Mouse (Mus musculus) liver, embryonic 11.5 days (tissue): ENCODE measurements around the gene Dmxl2. TPM values are rescaled to one million over a fixed set of nuclear protein-coding genes. Genes with fewer than 3 reads are reported as not detected.

ENCODE experiments used
- ATAC-seq: fragments of 200-750 bp; cut with Nextera tagmentation; replicated peaks from 2 replicates; pipeline ENCODE4 v1.8.0; 2017; ENCODE audit warnings: moderate number of reproducible peaks, mild to moderate bottlenecking, moderate TSS enrichment, moderate library complexity; ENCODE audit not compliant: low FRiP score
- DNase-seq: peaks from one replicate; pipeline ENCODE4 v3.0.0-alpha.2; 2017; ENCODE audit warnings: low spot score
- H3K27ac ChIP-seq: fragments of 300-500 bp; sonication (generic); 2 replicates; pipeline ENCODE4 v1.5.1; 2014; ENCODE audit warnings: mild to moderate bottlenecking, low read depth, low read length, control low read depth
- H3K27me3 ChIP-seq: fragments of 300-500 bp; sonication (generic); replicated peaks from 2 replicates; pipeline ENCODE4 v1.6.1; 2014; ENCODE audit warnings: low read length, mixed read lengths; ENCODE audit not compliant: control insufficient read depth, insufficient read depth
- H3K36me3 ChIP-seq: fragments of 300-500 bp; sonication (generic); 2 replicates; pipeline ENCODE4 v1.6.1; 2014; ENCODE audit warnings: mild to moderate bottlenecking, low read length, moderate library complexity, mixed read lengths; ENCODE audit not compliant: control insufficient read depth, insufficient read depth
- H3K4me1 ChIP-seq: fragments of 300-500 bp; sonication (generic); replicated peaks from 2 replicates; pipeline ENCODE4 v1.6.1; 2014; ENCODE audit warnings: low read length, mixed read lengths; ENCODE audit not compliant: control insufficient read depth, insufficient read depth
- H3K4me2 ChIP-seq: fragments of 300-500 bp; sonication (generic); 2 replicates; pipeline ENCODE4 v1.6.1; 2014; ENCODE audit warnings: mild to moderate bottlenecking, control low read depth, moderate library complexity
- H3K4me3 ChIP-seq: fragments of 300-500 bp; sonication (generic); 2 replicates; pipeline ENCODE4 v1.5.1; 2014; ENCODE audit warnings: low read depth, low read length, control low read depth
- H3K9ac ChIP-seq: fragments of 300-500 bp; sonication (generic); 2 replicates; pipeline ENCODE4 v1.6.1; 2014; ENCODE audit warnings: low read depth, low read length, control low read depth
- H3K9me3 ChIP-seq: fragments of 300-500 bp; sonication (generic); 2 replicates; pipeline ENCODE4 v1.6.1; 2016; ENCODE audit warnings: low read length, inconsistent platforms, mixed read lengths; ENCODE audit not compliant: control insufficient read depth
- WGBS: fragments of 180-500 bp; shearing (Covaris S2); extraction: QIAGEN DNeasy Blood & Tissue Kit; methylation state at CpG from one replicate; pipeline ENCODE4 v1.1.7; 2014; 5-methylcytosine and 5-hydroxymethylcytosine counted together
- polyA plus RNA-seq: library from polyadenylated mRNA; unstranded; fragments of >200 nt; fragmentation: Nextera tagmentation; extraction: Ambion mirVana; gene quantifications from 2 replicates; pipeline ENCODE4 v1.2.1, GENCODE M21; 2014

Dmxl2 gene
- polyA plus RNA-seq, 1 experiment from 2014 or later, result 2.5 TPM

GRCm38 (mm10) chr9:54520286-54520685 lies 18.9 kb upstream of the Dmxl2 start:
- Histone ChIP-seq H3K4me1 (no peaks in the 10 kb centered on the region), H3K9ac (no peak overlapping the region), H3K36me3 (no peaks in the 10 kb centered on the region), H3K4me2 (no peak overlapping the region), H3K4me3 (no peak overlapping the region), H3K27me3 (no peaks in the 10 kb centered on the region), H3K9me3 (no peaks in the 10 kb centered on the region), H3K27ac (no peak overlapping the region)
- WGBS, result 75% methylated on average over 4 of the region's 4 CpGs
- no peak for DNase-seq
- no peak for ATAC-seq

- DNase-seq (no peak), ATAC-seq (no peak)
- Histone ChIP-seq H3K9me3 (no peaks in the 10 kb centered on the region), H3K4me3 (no peak overlapping the region), H3K27me3 (no peaks in the 10 kb centered on the region), H3K27ac (no peak overlapping the region), H3K9ac (no peak overlapping the region), H3K4me2 (no peak overlapping the region), H3K4me1 (no peaks in the 10 kb centered on the region), H3K36me3 (no peaks in the 10 kb centered on the region)
- WGBS, result 65% methylated on average over 7 of the region's 7 CpGs
These were observed 17.5 kb upstream of the Dmxl2 start for GRCm38 (mm10) chr9:54518921-54519320.

GRCm38 (mm10) chr9:54515991-54516390 lies 14.6 kb upstream of the Dmxl2 start:
- Histone ChIP-seq H3K36me3 (no peaks in the 10 kb centered on the region), H3K4me2 (no peak overlapping the region), H3K9me3 (no peaks in the 10 kb centered on the region), H3K27ac (no peak overlapping the region), H3K4me3 (no peak overlapping the region), H3K27me3 (no peaks in the 10 kb centered on the region), H3K4me1 (no peaks in the 10 kb centered on the region), H3K9ac (no peak overlapping the region)
- ATAC-seq (no peak), DNase-seq (no peak)
- WGBS, result 82% methylated on average over 2 of the region's 2 CpGs

- Histone ChIP-seq H3K36me3 (no peaks in the 10 kb centered on the region), H3K27ac (no peak overlapping the region), H3K4me1 (no peaks in the 10 kb centered on the region; the same call in 1 of the 2 replicates), H3K27me3 (peaks cover 20% of the 10 kb centered on the region), H3K9ac (no peak overlapping the region), H3K4me3 (no peak overlapping the region), H3K9me3 (no peaks in the 10 kb centered on the region), H3K4me2 (peak overlapping the region; percentile 97)
- ATAC-seq (no peak), DNase-seq (no peak)
- 22% methylated on average over 12 of the region's 12 CpGs for WGBS
These were observed 1.4 kb upstream of the Dmxl2 start for GRCm38 (mm10) chr9:54502873-54503272.

GRCm38 (mm10) chr9:54502111-54502495 lies 677 bp upstream of the Dmxl2 start:
- H3K4me3 ChIP-seq, result peak overlapping the region; percentile 82
- no peaks in the 10 kb centered on the region for H3K36me3 ChIP-seq
- 9% methylated on average over 13 of the region's 13 CpGs for WGBS
- peak overlapping the region; percentile 97 for H3K4me2 ChIP-seq
- H3K27ac ChIP-seq, result no peak overlapping the region
- H3K4me1 ChIP-seq, result no peaks in the 10 kb centered on the region; the same call in 1 of the 2 replicates
- DNase-seq (no peak), ATAC-seq (0 out of 2 replicates have a peak, but pooled peaks have one; percentile 5)
- H3K9ac ChIP-seq, result no peak overlapping the region
- peaks cover 20% of the 10 kb centered on the region for H3K27me3 ChIP-seq
- H3K9me3 ChIP-seq, result no peaks in the 10 kb centered on the region

- ATAC-seq (no peak), DNase-seq (peak; percentile 70)
These were observed 484 bp downstream of the Dmxl2 start for GRCm38 (mm10) chr9:54500832-54501452.

GRCm38 (mm10) chr9:54499791-54500190 lies 1.6 kb downstream of the Dmxl2 start:
- Histone ChIP-seq H3K9me3 (no peaks in the 10 kb centered on the region), H3K27ac (no peak overlapping the region), H3K9ac (no peak overlapping the region), H3K27me3 (peaks cover 20% of the 10 kb centered on the region), H3K4me1 (no peaks in the 10 kb centered on the region; the same call in 1 of the 2 replicates), H3K4me2 (no peak overlapping the region), H3K36me3 (no peaks in the 10 kb centered on the region), H3K4me3 (no peak overlapping the region)
- no peak for DNase-seq
- no peak for ATAC-seq
- 82% methylated on average over 3 of the region's 3 CpGs for WGBS

More at GRCm38 (mm10) chr9:54500832-54501452, 484 bp downstream of the Dmxl2 start:
- H3K4me2 ChIP-seq, result peak overlapping the region; percentile 97
- no peaks in the 10 kb centered on the region; the same call in 1 of the 2 replicates for H3K4me1 ChIP-seq
- H3K4me3 ChIP-seq, result peak overlapping the region; percentile 82
- peak overlapping the region; percentile 72 for H3K9ac ChIP-seq
- WGBS, result under 1% methylated on average over 42 of the region's 43 CpGs
- no peaks in the 10 kb centered on the region for H3K9me3 ChIP-seq
- H3K36me3 ChIP-seq, result no peaks in the 10 kb centered on the region
- H3K27ac ChIP-seq, result no peak overlapping the region
- H3K27me3 ChIP-seq, result peaks cover 20% of the 10 kb centered on the region

GRCm38 (mm10) chr9:54499291-54499690 lies 2.1 kb downstream of the Dmxl2 start:
- ATAC-seq (no peak), DNase-seq (no peak)
- Histone ChIP-seq H3K27me3 (peaks cover 20% of the 10 kb centered on the region), H3K9me3 (no peaks in the 10 kb centered on the region), H3K9ac (no peak overlapping the region), H3K4me1 (no peaks in the 10 kb centered on the region; the same call in 1 of the 2 replicates), H3K36me3 (no peaks in the 10 kb centered on the region), H3K27ac (no peak overlapping the region), H3K4me3 (no peak overlapping the region), H3K4me2 (no peak overlapping the region)
- WGBS, result 82% methylated on average over 6 of the region's 6 CpGs

- Histone ChIP-seq H3K36me3 (no peaks in the 10 kb centered on the region), H3K4me3 (no peak overlapping the region), H3K9ac (no peak overlapping the region), H3K4me1 (peaks cover 3% of the 10 kb centered on the region; the same call in 1 of the 2 replicates), H3K27ac (no peak overlapping the region), H3K27me3 (no peaks in the 10 kb centered on the region), H3K9me3 (no peaks in the 10 kb centered on the region), H3K4me2 (no peak overlapping the region)
- WGBS, result 71% methylated on average over 2 of the region's 2 CpGs
- DNase-seq (no peak), ATAC-seq (no peak)
These were observed 11.0 kb downstream of the Dmxl2 start for GRCm38 (mm10) chr9:54490431-54490830.
